Mouse (Mus musculus) megakaryocyte, adult 5-6 weeks (primary cell): ENCODE results near the gene Uri1. TPM values are rescaled to one million over a fixed set of nuclear protein-coding genes. Genes with fewer than 3 reads are reported as not detected.

Experiments
- ATAC-seq: 2 replicates; pipeline ENCODE4 v1.8.0; 2016; ENCODE audit warnings: mild to moderate bottlenecking, inconsistent platforms; ENCODE audit not compliant: poor library complexity, severe bottlenecking
- total RNA-seq, 2 experiments: library from RNA; stranded (forward) in 1 of 2; stranded (reverse) in 1 of 2; fragments of 153-499, 151-499 nt in 1 of 2; fragments of 221-1000, 200-1000 nt in 1 of 2; gene quantifications; 2 replicates each; pipeline versions ENCODE4 v1.2.3 to v1.2.4; 2015 to 2017

Uri1 gene
- 30.8 and 31.5 TPM in 2 replicates for total RNA-seq (2015)
- total RNA-seq (2017): 26.7 and 29.1 TPM in 2 replicates

DNA sequence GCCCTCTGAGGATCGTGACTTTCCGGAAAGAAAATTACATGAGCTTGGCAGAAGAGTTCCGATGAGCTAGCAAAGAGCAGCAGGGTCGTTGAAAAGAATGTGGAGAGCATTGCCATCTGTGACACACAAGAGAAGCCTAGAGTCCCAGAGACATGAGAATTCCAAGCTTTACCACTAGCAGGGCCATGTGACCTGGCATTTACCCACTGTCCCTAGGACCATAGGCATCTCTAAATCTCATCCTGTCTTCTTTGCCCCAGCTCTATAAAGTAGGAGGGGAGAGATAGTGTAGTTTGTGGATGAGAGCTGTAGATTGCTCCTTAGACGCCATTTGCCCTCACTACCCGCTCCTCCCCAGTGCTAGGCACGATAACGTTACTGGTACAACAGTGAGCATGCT is at the start of gene Uri1:
Uri1 (minus strand) TSS at position 101 of the 400 bp plus-strand sequence.
- ATAC-seq: no peak

DNA sequence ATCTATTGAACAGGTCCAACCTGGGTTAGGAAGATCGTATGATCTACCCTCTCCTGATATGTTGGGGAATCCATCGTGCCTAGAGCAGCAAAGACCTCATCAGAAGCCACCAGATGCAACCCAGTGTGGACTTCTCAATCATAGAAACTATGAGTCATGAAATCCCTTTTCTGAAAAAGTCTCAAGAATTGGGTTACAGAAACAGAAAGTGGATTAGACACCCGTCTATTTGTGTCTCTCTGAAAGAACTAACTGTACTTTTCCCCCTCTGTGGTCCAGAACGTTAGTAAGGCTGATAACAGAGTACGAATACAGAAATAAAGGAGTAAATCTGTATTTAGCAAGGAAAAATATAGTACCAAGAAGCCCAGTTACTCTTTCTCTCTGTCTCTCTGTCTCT is 47.7 kb upstream of the Uri1 start:
- no peak for ATAC-seq

DNA sequence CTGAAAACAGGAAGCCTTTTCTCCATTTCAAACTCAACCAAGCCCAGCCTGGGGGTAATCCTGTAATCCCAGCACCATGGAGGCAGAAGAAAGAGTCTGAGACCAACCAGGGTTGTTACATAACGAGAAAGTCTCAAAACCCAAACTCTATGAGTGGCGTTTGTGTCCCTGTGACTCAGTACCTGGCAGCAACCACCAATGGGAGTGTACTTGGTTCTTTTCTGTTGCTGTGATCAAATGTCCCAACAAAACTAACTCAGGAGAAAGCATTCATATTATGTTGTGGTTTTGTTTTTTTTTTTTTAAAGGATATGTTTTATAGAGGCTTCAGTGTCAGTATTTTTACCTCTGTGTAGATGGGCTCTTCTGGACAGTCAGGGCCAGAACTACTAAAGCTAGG is 47.3 kb upstream of the Uri1 start:
- ATAC-seq: no peak

DNA sequence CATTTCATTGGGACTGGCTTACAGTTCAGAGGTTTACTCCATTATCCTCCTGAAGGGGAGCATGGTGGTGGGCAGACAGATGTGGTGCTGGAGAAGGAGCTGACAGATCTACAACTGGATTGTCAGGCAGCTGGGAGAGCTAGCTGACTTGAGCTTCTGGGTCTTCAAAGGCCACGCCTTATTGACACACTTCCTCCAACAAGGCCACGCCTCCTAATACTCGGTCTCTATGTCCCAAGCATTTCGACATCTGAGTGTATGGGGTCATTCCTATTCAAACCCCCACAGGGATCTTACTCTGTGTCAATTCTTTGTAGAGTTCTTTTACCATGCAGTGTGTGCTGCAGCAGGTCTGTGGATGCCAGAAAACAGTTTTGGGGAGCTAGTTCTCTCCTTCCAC is 41.1 kb upstream of the Uri1 start:
- ATAC-seq: peak; percentile 45

DNA sequence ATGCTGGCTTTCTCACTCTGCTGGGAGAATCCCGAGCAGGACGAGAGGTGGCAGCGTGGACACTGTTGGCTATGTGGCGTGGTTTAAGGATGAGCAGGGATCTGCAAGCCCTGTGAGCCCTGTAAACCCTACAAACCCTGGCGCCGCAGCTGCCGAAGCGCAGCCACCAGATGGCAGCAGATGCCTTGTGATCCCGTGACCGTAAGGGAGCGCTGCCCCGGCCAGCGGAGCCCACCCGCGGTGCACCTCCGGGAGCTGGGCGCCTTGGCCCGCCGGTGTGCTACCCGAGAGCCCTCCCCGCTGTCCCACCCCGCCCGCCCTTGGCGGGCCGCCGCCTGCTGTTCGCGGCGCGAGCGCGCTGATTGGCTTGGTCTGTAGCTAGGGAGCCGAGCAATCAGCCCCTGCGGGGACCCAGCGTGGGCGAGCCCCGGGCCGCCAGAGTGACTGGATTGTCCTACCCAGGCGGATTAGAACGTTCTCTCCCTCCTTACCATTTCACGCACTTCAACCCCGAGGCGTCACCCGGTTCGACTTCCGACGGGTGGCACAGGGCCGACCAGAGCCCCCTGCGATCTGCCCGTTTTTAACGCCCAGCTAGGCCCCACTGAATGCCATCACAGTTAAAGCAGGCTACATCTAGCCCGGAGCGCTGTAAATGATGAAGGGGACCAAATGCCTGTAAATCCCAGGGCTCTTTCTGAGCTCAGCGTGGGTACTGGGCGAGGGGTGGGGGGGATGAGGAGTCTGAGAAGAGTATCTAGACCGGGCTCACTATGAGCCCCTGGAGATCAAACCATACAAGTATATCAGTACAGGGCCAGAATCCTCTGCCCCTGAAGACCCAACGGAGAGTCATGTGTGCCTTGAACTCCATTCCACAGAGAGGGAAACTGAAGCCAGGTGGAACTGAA is 38.0 kb upstream of the Uri1 start:
- ATAC-seq: peak; percentile 97

DNA sequence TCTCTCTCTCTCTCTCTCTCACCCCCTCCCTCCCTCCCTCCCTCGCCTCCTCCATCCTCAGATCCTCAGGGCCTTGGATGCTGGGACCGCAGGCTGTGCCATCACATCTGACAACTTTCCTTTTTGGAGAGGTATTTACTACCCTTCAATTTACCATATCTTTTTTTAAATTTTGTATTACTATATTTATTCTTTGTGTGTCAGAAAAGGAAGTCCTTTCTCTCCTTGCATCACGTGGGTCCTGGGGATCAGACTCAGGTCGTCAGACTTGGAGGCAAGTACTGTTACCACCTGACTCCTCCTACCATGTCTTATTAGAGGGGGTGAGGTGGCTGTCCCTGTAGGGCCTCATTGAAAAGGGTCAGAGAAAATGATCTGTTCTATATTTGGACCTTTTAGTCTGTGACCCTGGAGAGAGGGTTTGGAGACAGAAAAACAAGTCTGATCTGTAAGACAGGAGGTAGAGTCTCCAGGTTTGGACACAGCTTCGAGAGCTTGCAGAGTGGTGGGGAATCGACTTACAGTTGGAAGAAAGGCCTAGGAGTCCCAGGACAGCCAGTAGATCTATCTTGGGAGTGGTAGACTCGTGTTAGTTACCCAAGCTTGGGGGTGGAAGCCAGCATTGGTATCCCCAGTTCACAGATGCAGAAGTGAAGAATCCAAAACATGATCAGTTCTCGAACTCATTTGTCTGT is 36.4 kb upstream of the Uri1 start:
- no peak for ATAC-seq

DNA sequence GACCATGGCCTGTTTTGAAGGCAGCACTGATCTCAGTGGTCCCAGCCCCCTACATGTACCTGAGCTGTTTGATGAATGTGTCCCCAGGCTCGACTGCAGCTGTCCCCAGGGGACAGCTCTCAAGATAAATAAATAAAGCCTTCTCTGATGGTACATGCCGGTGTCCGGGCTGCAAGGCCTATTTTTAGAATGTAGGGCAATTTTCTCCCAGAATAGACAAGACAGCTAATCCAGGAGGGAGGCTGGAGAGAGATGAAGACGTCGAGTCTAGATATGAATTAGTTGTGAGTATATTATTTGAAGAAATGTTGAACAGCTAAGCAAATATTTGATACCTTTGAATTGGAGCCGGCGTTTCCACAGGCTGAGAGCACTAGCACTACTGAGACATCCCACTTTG is 35.7 kb upstream of the Uri1 start:
- ATAC-seq: no peak

DNA sequence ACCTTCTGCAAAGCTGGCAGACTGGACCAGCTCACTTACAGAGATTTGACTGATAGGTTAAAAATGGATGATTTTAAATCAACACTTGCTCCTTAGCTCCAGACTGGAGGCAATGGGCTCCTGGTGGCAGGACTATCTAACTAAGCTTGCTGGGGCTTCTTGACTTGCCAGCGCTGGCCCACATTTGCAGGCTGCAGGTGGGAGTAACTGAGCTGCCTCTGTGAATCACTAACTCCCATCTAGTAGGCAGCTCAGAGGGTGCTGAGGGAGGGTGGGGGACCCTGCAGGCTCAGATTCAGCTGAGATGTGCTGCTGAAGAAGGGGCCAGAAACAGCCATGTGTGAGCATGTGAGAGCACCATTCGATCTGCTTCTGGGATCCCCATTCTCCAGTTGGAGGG is 32.6 kb upstream of the Uri1 start:
- ATAC-seq: no peak

DNA sequence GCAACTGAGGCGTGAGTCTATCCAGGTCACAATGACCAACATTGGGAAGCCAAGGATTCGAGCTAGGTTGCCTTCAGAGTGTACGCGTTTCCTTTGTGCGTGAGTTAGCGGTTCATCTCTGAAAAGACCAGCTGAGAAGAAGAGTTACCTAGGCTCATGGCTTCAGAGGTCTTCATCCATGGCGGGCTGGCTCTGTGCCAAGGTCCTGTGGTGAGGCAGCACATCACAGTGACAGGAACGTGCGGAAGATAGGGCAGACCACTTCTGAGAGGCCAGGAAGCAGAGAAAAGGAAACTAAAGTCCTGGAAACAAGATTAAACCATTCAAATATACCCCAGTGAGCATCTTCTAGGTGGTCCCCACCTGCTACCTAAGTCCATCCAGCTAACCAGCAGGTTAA is 30.9 kb upstream of the Uri1 start:
- no peak for ATAC-seq

DNA sequence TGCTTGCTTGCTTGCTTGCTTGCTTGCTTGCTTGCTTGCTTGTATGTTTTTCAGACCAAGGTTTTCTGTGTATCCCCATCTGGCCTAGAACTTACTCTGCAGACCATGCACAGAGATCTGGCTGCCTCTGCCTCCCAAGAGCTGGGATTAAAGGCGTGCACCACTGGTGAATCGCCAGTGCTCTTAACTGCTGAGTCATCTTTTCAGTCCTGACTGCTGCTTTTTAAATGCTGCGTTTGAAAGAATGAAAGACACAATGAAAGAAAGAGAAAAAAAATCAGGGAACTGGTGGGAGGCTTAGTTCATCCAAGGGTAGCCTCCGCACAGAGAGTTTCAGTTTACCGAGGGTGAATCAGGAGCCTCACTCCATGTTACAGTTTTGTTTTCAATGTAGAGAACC is 23.9 kb upstream of the Uri1 start:
- no peak for ATAC-seq

DNA sequence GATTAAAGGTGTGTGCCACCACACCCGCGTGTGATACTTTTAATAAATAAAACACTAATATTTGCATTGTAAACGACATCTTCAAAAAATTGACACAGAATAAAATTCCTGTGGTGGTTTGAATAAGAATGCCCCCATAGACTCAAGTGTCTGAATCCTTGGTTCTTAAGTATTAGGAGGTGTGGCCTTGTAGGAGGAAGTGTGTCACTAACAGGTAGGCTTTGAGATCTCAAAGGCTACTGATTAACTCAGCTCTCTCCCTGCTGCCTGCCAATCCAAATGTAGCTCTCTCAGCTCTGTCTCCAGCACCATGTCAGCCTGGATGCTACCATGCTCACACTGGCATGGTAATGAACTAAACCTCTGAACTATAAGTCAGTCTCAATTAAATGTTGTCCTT is 17.9 kb upstream of the Uri1 start:
- no peak for ATAC-seq

DNA sequence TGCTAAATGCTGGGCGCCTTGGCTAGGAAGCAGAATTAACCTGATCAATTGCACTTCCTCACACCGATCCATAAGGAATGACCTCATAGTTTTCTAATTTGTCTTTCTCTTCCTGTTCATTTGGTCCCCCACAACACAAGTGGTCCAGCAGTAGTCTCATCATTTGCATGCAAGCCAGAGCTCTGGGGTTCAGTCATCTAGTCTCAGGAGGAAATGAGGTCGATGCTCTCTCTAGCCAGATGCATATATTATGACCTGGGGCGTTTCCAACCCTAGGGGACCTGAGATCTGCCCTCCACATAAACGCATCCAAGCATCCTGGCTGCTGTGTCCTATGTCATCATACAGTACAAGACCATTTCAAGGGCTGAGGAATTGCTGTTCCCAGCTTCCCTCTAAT is 14.2 kb upstream of the Uri1 start:
- no peak for ATAC-seq

DNA sequence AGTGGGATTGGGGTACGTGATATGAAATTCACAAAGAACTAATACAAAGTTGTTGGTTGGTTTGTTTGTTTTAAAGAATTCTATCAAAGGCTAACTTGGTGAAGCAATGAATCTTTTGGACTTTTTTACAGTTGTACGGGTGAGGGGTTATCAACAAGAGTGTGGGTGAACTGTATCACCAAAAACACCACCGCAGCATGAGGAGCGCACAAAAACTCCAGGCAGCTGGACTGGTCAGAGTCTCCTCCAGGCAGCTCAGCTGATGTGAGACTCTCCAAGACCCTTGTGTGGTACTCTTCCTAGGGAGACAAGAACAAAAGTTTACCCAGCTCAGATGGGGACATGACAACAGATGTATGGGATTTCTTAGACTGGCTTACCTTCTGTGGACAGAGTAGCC is 7.8 kb upstream of the Uri1 start:
- ATAC-seq: no peak

DNA sequence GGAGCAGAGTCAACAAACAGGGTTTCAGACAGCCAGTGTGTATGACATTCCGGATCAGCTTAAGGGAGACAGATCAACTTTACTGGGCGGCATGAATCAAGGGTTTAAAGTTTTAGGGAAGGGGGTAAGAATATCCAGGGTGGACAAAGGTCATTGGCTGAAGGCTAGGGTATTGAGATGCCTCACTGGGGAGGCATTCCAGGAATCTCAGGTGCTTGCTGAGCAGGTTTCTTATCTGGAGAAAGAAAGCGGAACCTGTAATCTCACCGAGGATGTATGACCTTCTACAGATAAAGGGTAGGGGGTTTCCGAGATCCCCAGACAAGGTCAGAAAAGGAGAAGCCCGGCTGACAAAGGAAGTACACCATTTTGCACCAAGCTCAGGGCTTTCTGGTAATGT is 7.3 kb upstream of the Uri1 start:
- no peak for ATAC-seq

DNA sequence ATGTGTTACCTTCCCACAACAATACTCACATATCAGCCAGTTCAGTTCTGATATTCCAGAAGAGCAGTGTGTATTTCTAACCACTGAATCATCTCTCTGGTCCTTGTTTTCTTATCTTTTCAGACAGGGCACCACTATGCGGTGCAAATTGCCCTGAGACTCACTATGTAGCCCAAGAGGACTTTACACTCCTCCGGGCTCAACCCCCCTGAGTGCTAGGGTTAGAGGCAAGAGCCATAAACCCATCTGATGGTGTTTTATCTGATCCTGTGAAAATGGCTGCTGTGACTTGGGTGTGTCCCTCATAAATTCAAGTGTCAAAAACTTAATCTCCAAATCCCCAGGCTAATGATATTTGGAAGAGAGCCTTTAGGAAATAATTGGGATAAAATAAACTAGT is 6.6 kb upstream of the Uri1 start:
- no peak for ATAC-seq

DNA sequence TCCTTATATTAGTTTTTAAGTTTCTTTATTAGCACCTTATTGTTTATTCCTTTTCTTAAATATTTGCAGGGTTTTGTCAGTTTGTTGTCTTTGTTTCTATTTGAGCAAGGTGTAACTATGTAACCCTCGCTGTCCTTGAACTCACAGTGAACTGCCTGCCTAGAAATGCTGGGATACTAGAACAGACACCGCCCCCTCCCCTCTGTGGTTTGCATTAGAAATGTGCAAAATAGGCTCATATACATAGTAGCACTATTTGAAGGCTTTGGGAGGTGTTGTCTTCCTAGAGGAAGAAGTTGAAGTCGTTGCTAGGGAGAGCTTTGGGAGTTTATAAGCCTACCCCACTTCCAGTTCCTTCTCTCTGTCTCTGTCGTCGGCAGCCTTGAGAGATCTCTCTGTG is 5.7 kb upstream of the Uri1 start:
- no peak for ATAC-seq

DNA sequence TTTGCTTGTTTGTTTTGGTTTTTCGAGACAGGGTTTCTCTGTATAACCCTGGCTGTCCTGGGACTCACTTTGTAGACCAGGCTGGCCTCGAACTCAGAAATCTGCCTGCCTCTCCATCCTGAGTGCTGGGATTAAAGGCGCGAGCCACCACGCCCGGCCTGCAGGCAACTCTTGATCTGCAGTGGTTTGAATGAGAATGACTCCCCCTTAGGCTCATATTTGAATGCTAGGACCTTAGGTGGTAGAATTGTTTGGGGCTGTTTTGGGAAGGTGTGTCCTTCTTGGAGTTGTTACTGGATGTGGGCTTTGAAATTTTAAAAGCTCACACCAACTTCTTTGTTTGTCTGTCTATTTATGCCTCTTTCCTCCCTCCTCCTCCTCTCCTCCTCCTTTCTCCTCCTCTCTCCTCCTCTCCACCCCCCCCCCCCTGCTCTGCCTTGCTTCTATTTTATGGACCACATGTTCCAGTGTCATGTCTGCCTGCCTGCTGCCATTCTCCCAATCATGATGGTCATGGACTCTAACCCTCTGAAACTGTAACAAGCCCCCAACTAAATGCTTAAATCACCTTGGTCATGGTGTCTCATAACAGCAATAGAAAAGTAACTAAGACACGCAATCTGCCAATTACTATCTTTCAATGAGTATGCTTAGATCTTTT is 4.7 kb upstream of the Uri1 start:
- ATAC-seq: no peak

DNA sequence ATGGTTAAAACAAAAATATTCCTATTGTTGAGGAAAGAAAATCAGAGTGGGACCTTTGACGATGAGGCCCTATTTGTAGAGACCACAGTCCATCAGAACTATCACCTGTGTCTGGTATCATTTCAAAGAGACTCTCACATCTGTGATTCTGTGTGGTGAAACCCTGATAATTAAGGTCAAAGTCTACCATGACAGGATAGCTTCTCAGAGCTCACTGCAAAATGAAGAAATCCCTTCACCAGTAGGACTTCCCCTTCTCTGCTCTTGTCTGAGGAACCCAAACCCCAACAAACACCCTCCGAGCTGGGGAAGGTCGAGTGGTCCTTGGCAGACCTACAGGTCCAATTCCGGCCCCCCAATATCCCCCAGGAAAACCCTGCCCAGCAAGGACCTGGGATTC is 1.5 kb upstream of the Uri1 start:
- ATAC-seq: no peak

DNA sequence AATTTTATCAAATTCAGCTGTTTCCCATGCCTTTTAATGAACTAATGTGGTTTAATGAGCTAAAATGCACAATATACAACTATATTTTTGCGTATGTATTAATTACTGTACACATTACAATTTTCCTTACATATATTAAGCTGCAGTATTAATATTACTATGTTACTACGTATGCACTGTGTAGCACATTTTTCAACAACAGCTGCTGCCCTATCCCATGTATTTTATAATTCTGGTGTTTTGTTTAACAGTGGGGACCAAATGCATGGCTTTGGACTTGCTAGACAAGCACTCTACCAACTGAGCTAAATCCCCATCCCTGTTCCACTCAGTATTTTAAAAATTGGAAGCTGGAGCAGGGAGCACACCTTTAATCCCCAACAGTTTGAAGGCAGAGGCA is 3.6 kb downstream of the Uri1 start:
- no peak for ATAC-seq

DNA sequence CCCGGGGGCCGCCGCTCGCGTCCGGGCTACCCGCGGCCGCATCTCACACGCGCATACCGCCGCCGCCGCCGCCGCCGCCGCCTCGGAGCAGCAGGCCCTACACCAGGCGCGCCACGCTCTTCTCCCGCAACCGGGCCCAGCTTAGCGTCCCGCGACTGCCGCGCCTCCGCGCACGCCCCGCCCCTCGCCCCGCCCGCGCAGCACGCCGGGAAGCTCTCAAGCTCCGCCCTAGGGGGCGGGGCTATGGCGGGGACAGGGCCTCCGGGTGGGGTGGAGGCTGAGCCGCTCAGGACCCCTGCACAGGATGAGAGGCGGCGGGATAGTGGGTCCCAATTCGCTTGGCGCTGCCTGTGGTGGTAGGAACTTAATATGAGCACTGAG is 4.0 kb downstream of the Uri1 start:
- ATAC-seq: peak; percentile 94

DNA sequence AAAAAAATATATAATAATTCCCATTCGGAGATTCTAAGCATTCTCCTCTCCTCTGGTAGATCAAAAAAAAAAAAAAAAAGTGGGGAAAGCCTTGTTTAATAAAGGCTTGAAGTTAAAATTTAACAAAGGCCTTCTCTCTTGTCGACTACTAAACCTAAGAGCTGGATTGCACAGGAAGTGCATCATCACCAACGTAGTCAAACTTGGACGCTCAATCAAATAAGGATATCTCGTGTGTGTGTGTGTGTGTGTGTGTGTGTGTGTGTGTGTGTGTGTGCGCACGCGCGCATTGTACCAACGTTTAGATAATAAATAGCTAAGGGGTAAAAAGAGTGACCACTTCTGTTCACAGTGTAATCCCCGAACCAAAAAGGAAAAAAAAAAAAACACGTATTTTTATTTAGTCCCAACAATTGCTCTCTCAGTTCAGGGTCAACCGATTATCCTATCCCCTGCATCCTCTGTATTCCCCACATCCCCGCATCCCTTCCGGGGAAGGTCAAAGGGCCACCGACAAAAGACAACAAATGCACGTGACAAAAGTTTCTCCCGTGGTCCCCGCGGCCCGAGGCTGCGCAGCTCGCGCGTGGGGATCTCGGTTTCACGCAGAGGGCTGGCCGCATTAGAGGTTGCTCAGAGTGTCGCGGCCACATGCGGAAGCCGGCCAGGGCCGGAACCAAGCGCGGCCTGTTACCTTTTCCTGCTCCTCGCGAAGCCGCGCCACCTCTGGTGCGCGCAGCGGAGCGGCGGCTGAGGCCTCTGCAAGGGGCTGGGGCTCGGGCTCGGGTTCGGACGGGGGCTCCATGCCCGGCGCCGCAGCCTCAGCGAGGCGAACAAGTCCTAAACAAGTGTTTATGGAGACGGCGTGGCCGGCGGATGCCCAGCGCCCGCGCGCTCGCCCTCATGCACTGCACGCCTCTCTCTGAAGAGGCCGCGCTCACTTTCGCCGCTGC is 4.7 kb downstream of the Uri1 start:
- peak; percentile 79 for ATAC-seq
